Mouse (Mus musculus): Measurements from ENCODE around the gene Rps6ka2.
"Not testable (repeated sequence)": the region's sequence is repeated elsewhere in the genome, so short reads cannot be mapped to it uniquely, and the experiment has no call there.

DNA sequence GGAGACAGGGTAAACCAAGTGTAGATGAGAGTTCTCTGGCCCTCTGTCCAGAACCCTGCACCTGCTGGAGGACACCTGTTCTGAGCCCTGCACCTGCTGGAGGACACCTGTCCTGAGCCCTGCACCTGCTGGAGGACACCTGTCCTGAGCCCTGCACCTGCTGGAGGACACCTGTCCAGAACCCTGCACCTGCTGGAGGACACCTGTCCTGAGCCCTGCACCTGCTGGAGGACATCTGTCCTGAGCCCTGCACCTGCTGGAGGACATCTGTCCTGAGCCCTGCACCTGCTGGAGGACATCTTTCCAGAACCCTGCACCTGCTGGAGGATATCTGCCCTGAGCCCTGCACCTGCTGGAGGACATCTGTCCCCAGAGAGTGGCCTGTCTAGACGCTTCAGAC, 17.1 kb downstream of the Rps6ka2 start:
- not testable (repeated sequence) for TF ChIP-seq CTCF (IDR thresholded peaks at IDR 0.05; ENCODE audit: borderline replicate concordance, insufficient read depth, low read length); POLR2A (IDR thresholded peaks at IDR 0.05; ENCODE audit: low read depth, low read length)
